Mouse (Mus musculus): Measurements from ENCODE around the gene Cntn4.

Cntn4 gene

DNA sequence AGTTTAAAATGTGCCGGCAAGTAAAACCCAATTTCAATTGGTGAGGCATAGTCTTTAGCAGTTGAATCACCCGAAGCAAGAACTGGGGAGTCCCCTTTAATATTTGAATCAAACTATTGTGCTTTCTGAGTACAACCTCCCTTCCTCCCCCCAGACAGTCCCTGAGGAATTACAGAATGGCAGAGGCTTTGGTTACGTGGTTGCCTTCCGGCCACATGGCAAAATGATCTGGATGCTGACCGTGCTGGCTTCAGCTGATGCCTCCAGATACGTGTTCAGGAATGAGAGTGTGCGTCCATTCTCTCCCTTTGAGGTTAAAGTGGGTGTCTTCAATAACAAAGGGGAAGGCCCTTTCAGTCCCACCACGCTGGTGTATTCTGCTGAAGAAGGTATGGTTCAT is 998.1 kb downstream of the Cntn4 start:
- DNase-seq, result peak; percentile 7 to 12

DNA sequence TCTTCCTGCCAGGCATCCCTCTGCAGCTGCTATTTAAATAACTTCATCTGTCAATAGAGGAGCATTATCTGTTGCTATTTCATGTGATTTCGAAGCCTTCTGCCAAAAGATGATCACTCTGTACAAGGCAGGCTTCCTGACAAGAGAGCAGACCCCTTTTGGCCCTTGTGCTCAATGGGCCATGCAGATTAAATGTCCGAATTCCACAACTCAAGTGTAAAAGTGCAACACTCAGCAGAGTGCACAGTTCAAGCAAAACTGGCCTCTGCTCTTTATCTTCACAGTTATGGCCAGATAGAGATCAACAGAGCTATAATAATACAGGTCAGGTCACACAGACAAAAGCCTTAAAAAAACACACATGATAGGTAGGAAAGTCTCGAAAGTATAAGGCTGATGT is 1024.5 kb downstream of the Cntn4 start:
- DNase-seq, result no peak

DNA sequence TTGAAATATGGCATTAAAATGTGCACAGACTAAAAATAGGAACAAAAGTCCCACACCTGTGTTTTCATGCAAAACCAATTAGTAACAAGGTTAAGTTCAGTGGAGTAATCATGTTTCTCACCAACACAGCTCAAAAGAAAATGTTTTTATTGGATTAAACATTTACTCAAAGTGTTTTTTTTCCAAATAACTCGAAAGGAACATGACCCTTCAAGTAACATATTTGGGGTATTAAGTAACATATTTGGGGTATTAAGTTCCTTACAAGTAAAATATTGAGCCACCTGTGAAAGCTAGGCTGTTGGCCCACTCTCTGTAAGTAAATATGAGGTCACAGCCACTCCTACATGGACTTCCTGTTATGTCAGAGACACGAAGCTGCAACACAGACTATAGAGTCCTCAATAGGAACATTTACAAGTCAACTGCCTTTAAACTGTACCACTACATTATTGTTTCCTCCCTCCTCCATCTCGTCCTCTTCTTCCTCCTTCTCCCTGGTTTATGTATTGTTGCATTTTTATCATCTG is 1028.1 kb downstream of the Cntn4 start:
- no peak for DNase-seq

DNA sequence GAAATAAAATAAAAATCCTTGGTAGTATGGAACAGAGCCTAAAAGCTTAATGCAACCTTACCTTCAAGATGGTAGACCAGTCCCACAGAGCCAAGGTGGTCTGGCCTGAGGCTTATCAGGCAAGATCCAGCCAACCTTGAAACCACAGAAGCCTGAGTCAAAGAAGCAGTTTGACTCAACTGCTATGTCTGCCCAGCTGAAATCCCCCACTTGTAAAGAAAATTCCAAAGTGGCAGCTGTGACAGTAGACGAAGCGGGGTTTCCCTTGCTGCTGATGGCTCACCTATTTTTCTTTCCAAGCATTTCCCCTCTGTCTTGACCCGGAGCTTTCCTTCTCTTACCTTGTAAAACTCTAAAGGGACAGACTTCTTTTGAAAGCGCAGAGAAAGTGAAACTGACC is 1048.2 kb downstream of the Cntn4 start:
- no peak for DNase-seq

DNA sequence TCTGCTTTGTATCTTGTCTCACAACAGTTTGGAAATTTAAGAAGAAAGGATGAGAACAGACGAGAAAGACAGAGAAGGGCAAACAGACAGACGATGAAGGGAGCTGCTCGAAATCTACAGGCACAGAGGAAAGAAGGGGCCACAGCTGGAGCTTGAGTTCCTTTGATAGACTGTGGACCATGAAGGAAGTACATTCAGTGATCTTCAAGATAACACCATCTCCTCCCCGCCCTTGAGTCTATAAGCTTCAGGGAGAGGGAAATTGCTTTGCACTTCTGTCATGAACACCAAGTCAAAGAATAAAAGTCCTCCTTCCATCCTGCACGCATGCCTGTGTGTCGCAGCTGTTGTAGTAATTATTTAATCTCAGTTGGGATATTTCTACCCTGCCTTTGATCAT is 1048.6 kb downstream of the Cntn4 start:
- DNase-seq, result no peak

DNA sequence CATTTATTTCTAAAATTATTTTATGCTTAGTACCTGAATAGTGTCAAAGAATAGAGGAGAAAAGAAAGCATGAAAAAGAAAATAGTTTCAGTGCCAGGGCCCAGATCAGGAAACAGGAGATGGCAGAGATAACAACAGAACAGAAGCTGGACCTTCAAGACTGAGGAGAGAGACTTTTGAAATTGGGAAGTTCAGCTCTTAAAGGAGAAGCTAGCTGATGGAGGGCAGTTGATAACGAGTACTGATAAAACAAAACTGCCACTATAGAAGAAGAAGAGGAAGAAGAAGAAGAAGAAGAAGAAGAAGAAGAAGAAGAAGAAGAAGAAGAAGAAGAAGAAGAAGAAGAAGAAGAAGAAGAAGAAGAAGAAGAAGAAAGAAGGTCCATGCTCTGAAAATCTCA is 1050.2 kb downstream of the Cntn4 start:
- no peak for DNase-seq

DNA sequence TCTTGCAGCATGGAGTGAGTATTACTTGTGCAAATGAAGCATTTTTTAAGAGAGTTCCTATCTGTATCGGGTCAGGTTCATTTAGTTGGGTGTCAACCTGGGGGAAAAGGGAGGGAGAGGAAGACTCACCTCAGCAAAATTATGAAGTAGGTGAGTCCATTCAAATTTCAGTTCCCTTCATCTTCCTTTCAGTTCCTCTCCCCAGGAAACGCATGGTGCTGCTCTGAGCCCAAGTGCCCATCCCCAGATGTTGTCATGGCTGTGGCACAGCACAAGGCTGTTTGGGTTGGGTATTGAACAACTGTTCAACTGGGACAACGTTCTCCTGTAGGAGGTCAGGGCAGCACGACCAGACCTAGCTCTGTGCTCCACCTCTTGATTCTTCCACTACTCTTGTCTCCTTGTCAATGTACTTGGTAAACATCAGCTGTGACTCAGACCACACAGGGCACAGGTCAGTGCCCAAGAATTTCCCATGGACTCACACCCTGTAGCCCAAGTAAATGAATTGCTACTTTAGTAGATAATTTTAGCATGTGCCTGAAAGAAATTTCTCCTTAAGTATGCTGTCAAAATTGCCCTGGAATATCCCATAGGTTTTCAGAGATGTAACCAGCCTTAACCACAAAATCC is 1052.3 kb downstream of the Cntn4 start:
- peak in 1 of 2 experiments; percentile 25 for DNase-seq

DNA sequence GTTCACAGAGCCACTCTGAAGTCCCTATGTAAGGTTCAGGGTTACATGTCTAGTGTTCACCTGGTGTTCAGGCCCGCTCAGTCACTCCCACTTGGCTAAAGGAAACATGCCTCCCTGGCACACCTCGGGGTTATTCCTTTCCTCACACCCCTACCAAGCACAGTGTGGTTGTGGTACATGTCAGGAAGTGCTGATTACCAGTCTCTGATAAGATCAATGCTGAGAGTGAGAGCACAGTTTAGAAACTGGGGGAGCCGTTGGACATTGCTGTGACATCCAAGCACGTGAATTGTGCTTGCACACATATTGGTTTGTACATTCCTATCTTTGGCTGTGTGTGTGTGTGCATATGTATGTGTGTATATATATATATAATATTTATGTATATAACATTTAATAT is 1055.1 kb downstream of the Cntn4 start:
- DNase-seq, result no peak

DNA sequence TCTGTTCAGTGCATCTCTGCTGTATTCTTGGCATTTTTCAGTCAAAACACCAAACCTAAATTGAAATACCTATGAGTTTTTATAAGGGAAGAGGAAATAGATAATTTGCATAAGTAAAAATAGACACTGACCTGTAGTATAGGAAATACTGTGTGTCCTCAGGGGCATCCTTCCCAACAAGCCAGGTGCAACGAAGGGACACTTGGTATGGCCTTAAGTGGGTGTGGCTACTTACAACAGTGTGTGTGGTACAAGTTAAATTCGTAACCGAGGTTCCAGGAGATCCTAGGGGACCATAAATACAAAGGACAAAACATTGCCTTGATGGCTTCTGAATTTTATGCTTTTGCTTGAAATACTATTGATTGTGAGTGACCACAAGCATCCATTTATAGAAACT is 1060.8 kb downstream of the Cntn4 start:
- DNase-seq, result no peak

DNA sequence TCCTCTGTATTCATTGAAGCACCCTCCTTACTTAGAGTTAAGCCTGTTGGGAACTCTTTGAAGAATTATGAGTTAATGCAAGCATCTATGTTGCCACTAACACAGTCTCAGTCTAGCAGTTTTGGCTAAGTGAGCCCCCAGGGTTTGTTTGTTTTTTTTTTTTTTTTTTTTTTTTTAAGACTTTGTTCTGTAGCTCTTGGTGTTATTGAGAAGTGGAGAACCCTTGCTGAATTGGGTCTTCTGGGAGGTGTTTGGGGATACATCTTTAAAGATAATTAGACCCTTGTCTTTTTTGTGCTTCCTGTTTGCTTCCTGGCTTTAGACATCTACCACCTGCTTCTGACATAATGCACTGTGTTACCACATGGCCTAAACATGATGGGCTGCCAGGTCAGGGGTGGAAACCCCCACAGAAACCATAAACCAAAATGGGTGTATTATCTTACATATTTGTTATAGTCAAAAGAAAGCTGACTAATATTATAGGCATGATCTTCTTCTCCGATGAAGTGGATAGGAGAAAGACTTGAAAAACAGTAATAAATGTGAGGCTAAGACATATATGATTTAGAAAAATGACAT is 1062.9 kb downstream of the Cntn4 start:
- no peak for DNase-seq

DNA sequence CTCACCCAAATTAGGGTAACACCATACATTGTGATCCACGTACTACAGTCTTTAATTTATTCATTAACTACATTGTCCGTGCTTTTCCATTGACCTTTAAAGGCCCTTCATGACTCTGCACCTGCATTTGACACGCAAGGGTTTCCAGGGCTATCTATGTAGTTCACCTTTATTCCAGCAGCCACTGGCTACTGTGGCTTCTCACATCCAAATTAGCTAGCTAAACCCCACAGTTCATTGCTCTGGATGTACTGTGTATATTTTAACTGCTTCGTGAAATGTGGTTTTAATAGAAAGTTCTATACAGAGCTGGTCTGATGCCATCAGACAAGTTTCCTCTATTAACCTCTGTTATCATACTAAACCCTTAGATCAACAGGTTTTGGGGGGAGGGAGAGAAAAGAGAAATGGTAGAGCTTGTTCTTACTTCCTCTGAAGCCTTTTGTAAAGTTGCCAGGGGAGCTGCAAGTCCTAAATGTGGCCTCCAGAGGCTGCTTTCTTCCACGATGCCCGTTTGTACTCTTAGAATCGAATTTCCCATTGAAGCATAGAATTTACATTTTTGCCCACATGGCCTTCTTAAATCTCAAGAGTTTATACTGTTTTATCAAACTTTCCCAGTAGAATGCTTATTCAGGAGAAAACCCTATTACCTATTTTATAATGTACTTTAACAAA is 1066.2 kb downstream of the Cntn4 start:
- DNase-seq, result no peak

DNA sequence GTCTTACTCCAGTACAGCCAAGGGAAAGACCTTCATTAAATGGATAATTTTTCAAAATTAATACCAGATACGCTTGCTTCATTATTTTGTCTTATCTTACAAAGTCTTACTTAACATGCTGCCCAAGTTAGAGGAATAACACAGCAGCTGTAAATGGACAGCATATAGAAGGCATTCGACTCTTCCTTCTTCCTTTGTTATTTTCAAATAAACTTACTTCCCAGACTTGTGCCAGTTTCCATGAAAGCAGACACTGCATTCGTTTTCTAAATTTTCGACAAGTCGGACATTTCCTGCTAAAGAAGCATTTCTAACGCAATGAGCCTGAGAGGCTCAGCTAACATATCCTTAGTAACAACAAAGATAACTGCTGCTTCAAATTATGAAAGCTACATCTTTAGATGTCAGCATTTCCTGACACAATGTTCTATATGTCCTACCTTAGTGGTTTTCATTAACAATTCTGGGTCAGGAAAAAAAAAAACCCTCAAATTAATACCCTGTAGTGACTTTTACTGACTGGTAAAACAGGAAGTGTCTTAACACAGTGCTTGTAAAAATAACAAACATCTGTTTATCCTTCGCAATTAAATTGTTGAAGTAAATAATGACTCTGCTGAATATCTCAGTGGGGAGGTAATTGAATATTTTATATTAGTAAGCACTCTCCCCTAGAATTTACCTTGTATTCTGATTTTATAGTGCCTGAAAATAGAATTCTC is 1068.4 kb downstream of the Cntn4 start:
- DNase-seq, result no peak

DNA sequence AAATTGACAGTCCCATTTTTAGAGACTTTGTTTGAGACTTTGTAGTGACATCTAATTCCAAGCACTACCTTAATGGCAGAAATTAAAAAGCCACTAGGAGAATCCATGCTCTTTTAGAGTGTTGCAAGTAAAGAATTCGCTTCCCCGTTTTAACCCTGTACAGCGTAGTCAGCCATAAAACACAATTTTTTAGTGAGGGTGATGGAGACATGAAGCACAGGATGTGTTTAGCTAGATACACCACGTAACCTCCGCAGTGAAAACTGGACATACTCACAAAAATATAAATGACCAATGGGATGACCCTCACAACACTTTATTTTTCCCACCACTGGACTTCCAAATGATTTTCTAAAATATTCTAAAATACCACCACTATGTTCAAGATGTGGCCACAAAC is 1069.8 kb downstream of the Cntn4 start:
- no peak for DNase-seq

DNA sequence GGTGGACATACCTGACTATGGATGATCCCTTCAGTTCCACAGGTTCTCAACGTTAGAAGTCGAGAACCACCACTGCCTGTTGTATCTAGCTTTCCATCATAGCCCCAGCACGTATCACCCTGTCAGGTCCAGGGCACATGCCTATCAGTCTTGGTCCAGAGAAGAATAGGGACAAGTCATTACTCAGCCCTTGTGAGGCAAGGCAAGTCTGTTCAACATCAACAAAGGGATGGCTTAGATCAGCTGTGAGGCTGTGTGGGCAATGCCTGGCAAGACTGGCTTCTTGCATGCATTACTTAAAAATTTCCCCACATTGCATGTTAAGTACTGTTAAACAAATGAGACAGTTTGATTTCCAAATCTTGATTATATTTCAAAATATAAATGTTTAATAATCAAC is 1070.3 kb downstream of the Cntn4 start:
- DNase-seq, result no peak

Data from spleen, adult 18-20 months (tissue).